Mouse (Mus musculus) skeletal muscle tissue, adult 2 months (tissue): ENCODE data around the gene Cdk6.

ENCODE experiments used
- DNase-seq: peaks from one replicate; pipeline ENCODE4 v3.0.0-alpha.2; 2012; ENCODE audit warnings: low read depth, low spot score

Gene Cdk6

DNA sequence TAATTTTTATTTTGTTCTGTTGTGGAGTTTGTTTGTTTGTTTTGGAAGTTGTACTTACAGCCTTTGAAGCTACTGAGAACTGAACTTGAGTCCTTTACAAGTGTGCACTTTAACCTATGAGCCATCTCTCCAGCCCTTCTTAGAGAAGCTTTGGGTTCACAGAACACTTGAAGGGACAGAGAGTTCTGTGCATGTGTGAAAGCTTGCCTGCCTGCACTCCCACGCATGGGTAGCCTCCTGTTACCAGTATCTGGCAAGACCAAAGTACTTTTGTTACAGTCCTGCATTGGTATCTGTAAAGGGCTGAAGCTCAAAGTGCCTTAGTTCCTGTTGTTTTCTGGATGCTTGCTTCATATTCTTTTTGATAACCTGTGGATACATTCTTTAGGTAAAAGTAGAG, 204.9 kb downstream of the Cdk6 start:
- DNase-seq = no peak

DNA sequence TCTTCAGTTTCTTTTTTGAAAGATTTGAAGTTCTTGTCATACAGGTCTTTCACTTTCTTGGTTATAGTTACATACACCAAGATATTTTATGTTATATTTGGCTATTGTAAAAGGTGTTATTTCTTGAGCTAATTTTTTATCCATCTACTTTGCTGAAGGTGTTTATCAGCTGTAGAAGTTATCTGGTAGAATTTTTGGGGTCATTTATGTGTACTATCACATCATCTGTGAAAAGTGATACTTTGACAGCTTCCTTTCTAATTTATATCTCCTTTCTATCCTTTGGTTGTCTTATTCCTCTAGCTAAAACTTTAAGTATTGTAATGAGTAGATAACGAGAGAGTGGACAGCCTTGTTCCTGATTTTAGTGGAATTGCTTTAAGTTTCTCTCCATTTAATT, 210.2 kb downstream of the Cdk6 start:
- no peak for DNase-seq

DNA sequence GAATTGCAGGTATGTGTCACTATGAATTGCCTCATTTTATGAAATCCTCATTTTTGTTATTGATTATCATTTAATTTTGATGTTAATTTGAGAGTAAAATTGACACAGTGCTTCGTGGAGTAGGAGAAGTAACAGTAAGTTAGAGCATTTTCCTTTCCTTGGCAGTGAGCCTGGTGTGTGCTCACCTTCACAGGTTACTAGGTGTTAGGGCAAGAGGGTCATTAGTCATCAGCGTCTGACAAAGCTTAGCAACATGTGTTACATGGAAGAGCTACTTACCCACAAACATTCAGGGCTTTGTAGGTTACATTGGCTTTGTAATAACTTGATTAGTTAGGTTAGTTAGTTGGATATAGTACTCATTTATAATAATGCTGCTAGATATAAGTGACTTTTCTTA, 212.9 kb downstream of the Cdk6 start:
- no peak for DNase-seq

DNA sequence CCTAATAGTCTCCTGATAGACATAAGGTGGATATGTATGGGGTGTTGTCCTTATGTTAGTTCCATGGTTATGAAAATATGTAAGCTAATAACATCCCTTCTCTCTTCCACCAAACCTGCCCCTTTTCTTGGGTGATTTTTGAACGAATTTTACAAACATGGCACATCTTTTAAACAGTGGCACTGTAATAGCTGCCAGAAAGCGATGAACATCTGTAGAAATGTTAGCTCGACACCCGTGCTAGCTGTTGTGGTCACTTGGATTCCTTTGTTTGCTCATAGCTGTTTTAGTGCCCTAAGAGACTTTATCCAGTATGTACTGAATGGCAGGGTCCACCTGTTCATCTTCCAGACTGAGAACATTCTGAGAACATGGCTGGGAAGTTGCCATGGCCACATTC, 230.0 kb downstream of the Cdk6 start, which contains the start of gene 1700109H08Rik:
Gene 1700109H08Rik, plus strand, starts transcription at position 301 of the 400 bp plus-strand sequence.
- no peak for DNase-seq

DNA sequence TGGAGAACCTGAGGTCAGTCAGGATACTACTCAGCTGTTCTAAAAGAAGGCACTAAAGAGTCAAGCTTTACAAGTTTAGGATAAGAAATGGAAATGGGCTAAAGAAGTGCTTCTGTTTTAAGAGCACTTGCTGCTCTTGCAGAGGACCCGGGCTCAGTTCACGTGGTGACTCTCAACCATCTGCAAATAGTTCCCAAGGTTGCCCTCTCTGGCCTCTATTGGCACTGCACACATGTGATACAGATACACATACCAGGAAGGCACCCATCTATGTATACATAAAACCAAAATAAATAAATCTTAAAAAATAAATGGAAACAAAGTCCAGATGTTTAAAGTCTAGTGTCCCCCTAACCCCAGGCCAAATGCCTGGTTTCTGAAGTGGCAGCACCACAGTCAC, 233.5 kb downstream of the Cdk6 start:
- no peak for DNase-seq

DNA sequence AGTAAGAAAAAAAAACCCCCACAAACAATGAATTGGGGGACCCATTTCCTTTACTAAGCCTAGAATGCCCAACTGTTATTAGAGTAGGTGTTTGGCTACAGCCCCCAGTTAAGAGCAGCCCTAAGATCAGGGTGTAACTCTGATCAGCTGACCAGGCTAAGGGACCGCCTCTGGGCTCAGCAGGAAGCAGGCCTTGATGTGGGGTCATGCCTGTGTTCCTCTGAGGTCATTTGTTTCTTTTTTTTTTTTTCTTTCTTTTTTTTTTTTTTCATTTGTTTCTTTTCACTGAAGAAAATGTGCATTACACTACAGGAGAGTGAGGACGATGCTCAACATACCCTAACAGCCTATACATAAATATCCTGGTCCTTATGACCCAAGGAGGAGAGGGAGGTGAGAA, 236.7 kb downstream of the Cdk6 start:
- DNase-seq = no peak

DNA sequence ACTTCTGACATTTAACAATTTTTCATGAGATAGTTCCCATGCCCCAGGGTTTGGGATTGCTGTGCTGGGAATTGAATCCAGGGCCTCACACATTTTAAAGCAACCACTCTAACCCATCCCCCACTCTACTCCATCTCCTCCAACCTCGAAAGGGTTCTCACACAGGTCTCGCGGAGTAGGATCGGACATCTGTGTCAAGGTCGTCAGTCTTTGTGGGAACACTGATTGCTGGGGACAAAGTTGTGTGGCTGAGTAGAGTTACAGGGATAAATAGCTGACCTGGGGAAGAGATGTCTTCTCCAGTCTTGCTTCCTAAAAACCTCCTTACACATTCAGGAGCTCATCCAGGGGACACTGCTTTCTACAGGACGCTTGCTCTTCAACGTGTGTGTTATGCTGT, 237.8 kb downstream of the Cdk6 start:
- no peak for DNase-seq
